ENCODE assay signal across 8 mouse cellular contexts in genomic region chr3:52069304-52070162, GRCm38 (mm10). TPM values are rescaled to one million over a fixed set of nuclear protein-coding genes. Genes with fewer than 3 reads are reported as not detected.
A peak's percentile ranks its signal among the peaks of the same experiment; 100 is the strongest.
DNase-seq lines count a peak whose midpoint lies in the region; ATAC-seq and TF ChIP-seq lines count a peak whose summit lies in the region.

No protein-coding gene starts in this region.

- TF ChIP-seq CTCF in bone marrow macrophage, adult 2 months (IDR thresholded peaks at IDR 0.05; ENCODE audit: low read depth, low read length): no peak

- peak overlapping the region; percentile 51 for H3K4me2 ChIP-seq in forebrain, embryonic 11.5 days (ENCODE audit: low read depth, low read length, severe bottlenecking)
- peak overlapping the region; percentile 75 for H3K4me2 ChIP-seq in heart, embryonic 15.5 days
- peak overlapping the region; percentile 63 for H3K4me2 ChIP-seq in liver, embryonic 15.5 days

- peak; percentile 65; the same call in 1 of the 2 replicates for ATAC-seq in forebrain, embryonic 11.5 days (replicated peaks; ENCODE audit: low FRiP score)
- peak; percentile 69; the same call in 1 of the 2 replicates for ATAC-seq in heart, embryonic 15.5 days (replicated peaks; ENCODE audit: insufficient number of reproducible peaks, insufficient read depth, low FRiP score, low read depth)
- ATAC-seq in liver, embryonic 15.5 days (ENCODE audit: insufficient read depth): peak; percentile 15; the same call in 1 of the 2 replicates

- H3K9me3 ChIP-seq in forebrain, embryonic 11.5 days (ENCODE audit: control insufficient read depth, low read length): no peaks in the 10 kb centered on the region
- no peaks in the 10 kb centered on the region for H3K9me3 ChIP-seq in heart, embryonic 15.5 days (replicated peaks)
- no peaks in the 10 kb centered on the region for H3K9me3 ChIP-seq in liver, embryonic 15.5 days (replicated peaks)

- DNase-seq in CD4-positive helper T cell, adult 2 months (ENCODE audit: low read depth, low spot score): peak; percentile 84
- DNase-seq in forebrain, embryonic 11.5 days (ENCODE audit: low spot score): peak; percentile 78
- peak; percentile 69 for DNase-seq in kidney, postnatal 14 days
- DNase-seq in neural tube, embryonic 10.5 days (ENCODE audit: extremely low spot score, low spot score): peak; percentile 69
- peak; percentile 30 for DNase-seq in testis, postnatal 14 days (ENCODE audit: low spot score)

- peak overlapping the region; percentile 90 for H3K27ac ChIP-seq in bone marrow macrophage, adult 2 months (ENCODE audit: insufficient read depth, low read depth, low read length)
- H3K27ac ChIP-seq in forebrain, embryonic 11.5 days (ENCODE audit: low read depth, low read length): peak overlapping the region; percentile 59
- peak overlapping the region; percentile 58 for H3K27ac ChIP-seq in heart, embryonic 15.5 days
- peak overlapping the region; percentile 35; the same call in 1 of the 2 replicates for H3K27ac ChIP-seq in liver, embryonic 15.5 days (replicated peaks)

- WGBS in forebrain, embryonic 11.5 days: 8% methylated on average over 25 of the region's 25 CpGs
- 14% methylated on average over 25 of the region's 25 CpGs for WGBS in heart, embryonic 15.5 days
- WGBS in liver, embryonic 15.5 days (ENCODE audit: insufficient replicate concordance): 3% methylated on average over 25 of the region's 25 CpGs

- H3K9ac ChIP-seq in forebrain, embryonic 11.5 days (ENCODE audit: low read length): peak overlapping the region; percentile 43
- peak overlapping the region; percentile 63 for H3K9ac ChIP-seq in heart, embryonic 15.5 days
- peak overlapping the region; percentile 35; the same call in 1 of the 2 replicates for H3K9ac ChIP-seq in liver, embryonic 15.5 days

- H3K36me3 ChIP-seq in forebrain, embryonic 11.5 days (ENCODE audit: control insufficient read depth, insufficient read depth, low read length): no peaks in the 10 kb centered on the region
- H3K36me3 ChIP-seq in heart, embryonic 15.5 days: no peaks in the 10 kb centered on the region
- no peaks in the 10 kb centered on the region for H3K36me3 ChIP-seq in liver, embryonic 15.5 days (replicated peaks)

- H3K27me3 ChIP-seq in forebrain, embryonic 11.5 days (ENCODE audit: control insufficient read depth, insufficient read depth, low read length): no peaks in the 10 kb centered on the region; the same call in 1 of the 2 replicates
- H3K27me3 ChIP-seq in heart, embryonic 15.5 days: no peaks in the 10 kb centered on the region
- H3K27me3 ChIP-seq in liver, embryonic 15.5 days: peaks cover 6% of the 10 kb centered on the region; the same call in 1 of the 2 replicates

- H3K4me3 ChIP-seq in bone marrow macrophage, adult 2 months (ENCODE audit: insufficient read depth, low read length): peak overlapping the region; percentile 65
- H3K4me3 ChIP-seq in forebrain, embryonic 11.5 days (ENCODE audit: low read depth, low read length): peak overlapping the region; percentile 18; the same call in 1 of the 2 replicates
- H3K4me3 ChIP-seq in heart, embryonic 15.5 days: peak overlapping the region; percentile 53
- peak overlapping the region; percentile 45 for H3K4me3 ChIP-seq in liver, embryonic 15.5 days (replicated peaks)

- peaks cover 40% of the 10 kb centered on the region for H3K4me1 ChIP-seq in bone marrow macrophage, adult 2 months (ENCODE audit: control insufficient read depth, insufficient read depth, low read length)
- H3K4me1 ChIP-seq in forebrain, embryonic 11.5 days (replicated peaks; ENCODE audit: control insufficient read depth, insufficient read depth, low read length): peaks cover 29% of the 10 kb centered on the region
- peaks cover 40% of the 10 kb centered on the region for H3K4me1 ChIP-seq in heart, embryonic 15.5 days (replicated peaks)
- peaks cover 23% of the 10 kb centered on the region for H3K4me1 ChIP-seq in liver, embryonic 15.5 days (replicated peaks)

- TF ChIP-seq POLR2A in bone marrow macrophage, adult 2 months (IDR thresholded peaks at IDR 0.05; ENCODE audit: borderline replicate concordance, low read depth, low read length): peak; percentile 92

RNA-seq across cellular contexts. Expression of gene Maml3, which starts 35.3 kb away (rescaled TPM):
- 2.2 and 2.3 TPM in 2 replicates for polyA plus RNA-seq in bone marrow macrophage, adult 2 months (2012; ENCODE audit: insufficient read depth, insufficient read length, missing spikeins)
- polyA plus RNA-seq in forebrain, embryonic 11.5 days (2014; fragmentation: Nextera tagmentation; extraction: Ambion mirVana): 7.0 and 7.5 TPM in 2 replicates
- 1.9 and 2.9 TPM in 2 replicates for polyA plus RNA-seq in heart, embryonic 15.5 days (2015; fragmentation: Nextera tagmentation; extraction: Ambion mirVana)
- 0.73 and 0.96 TPM in 2 replicates for polyA plus RNA-seq in liver, embryonic 15.5 days (2015; fragmentation: Nextera tagmentation; extraction: Ambion mirVana)

Comparison
In these comparisons a context has a peak if more than half of its experiments do, and no peak if none do; other contexts are left out.
1. Peak in every context shown above with its lines: DNase-seq, ATAC-seq, H3K4me3 ChIP-seq and H3K27ac ChIP-seq.
2. DNase-seq: peak in every context shown above with its lines; median percentile 84 in CD4-positive helper T cell, adult 2 months; 78 in forebrain, embryonic 11.5 days; 69 in kidney, postnatal 14 days; 69 in neural tube, embryonic 10.5 days; 30 in testis, postnatal 14 days.
3. H3K27ac ChIP-seq: peak in every context shown above with its lines; median percentile 90 in bone marrow macrophage, adult 2 months; 59 in forebrain, embryonic 11.5 days; 58 in heart, embryonic 15.5 days; 35 in liver, embryonic 15.5 days.
4. ATAC-seq: peak in every context shown above with its lines; median percentile 69 in heart, embryonic 15.5 days; 65 in forebrain, embryonic 11.5 days; 15 in liver, embryonic 15.5 days.